Mouse (Mus musculus): Measurements from ENCODE around the gene Ptcd1. TPM values are rescaled to one million over a fixed set of nuclear protein-coding genes. Genes with fewer than 3 reads are reported as not detected.
"Not testable (repeated sequence)": the region's sequence is repeated elsewhere in the genome, so short reads cannot be mapped to it uniquely, and the experiment has no call there.

Ptcd1 gene
- 14.5 and 15.6 TPM in 2 replicates for polyA plus RNA-seq (2014; fragmentation: Nextera tagmentation; extraction: Ambion mirVana)

- peak within 1 kb of the TSS; percentile 90 for H3K9ac ChIP-seq (ENCODE audit: low read length)
- peaks cover 14% of the 10 kb centered on the region for H3K4me1 ChIP-seq (ENCODE audit: control insufficient read depth, insufficient read depth, low read length)
- H3K27me3 ChIP-seq (ENCODE audit: control insufficient read depth, insufficient read depth, low read length): no peaks in the 10 kb centered on the region
- H3K4me2 ChIP-seq: peak within 1 kb of the TSS; percentile 88
- peak within 1 kb of the TSS; percentile 89 for H3K4me3 ChIP-seq (ENCODE audit: low read depth, low read length)
- no peaks in the 10 kb centered on the region for H3K9me3 ChIP-seq (ENCODE audit: control insufficient read depth, low read length)
- peaks cover 12% of the 10 kb centered on the region; the same call in 1 of the 2 replicates for H3K36me3 ChIP-seq (ENCODE audit: control insufficient read depth, insufficient read depth, low read length)
- under 1% methylated on average over 51 of the region's 51 CpGs for WGBS
- peak within 1 kb of the TSS; percentile 70 for H3K27ac ChIP-seq (ENCODE audit: low read depth, low read length)
- DNase-seq (ENCODE audit: low spot score, missing footprints) (peak; percentile 100), ATAC-seq (ENCODE audit: low FRiP score) (peak; percentile 94)
Measured at GRCm38 (mm10) chr5:145166536-145167305, at the start of gene Ptcd1, which contains the start of gene Cpsf4. Gene Ptcd1, minus strand, starts transcription at chr5:145167108. Gene Cpsf4, plus strand, starts transcription at chr5:145167213.

GRCm38 (mm10) chr5:145214679-145215078 lies 47.8 kb upstream of the Ptcd1 start:
- Histone ChIP-seq H3K36me3 (ENCODE audit: control insufficient read depth, insufficient read depth, low read length) (peaks cover 13% of the 10 kb centered on the region), H3K9me3 (ENCODE audit: control insufficient read depth, low read length) (no peaks in the 10 kb centered on the region), H3K27me3 (ENCODE audit: control insufficient read depth, insufficient read depth, low read length) (no peaks in the 10 kb centered on the region), H3K4me2 (no peak overlapping the region), H3K4me3 (ENCODE audit: low read depth, low read length) (no peak overlapping the region), H3K27ac (ENCODE audit: low read depth, low read length) (no peak overlapping the region), H3K4me1 (ENCODE audit: control insufficient read depth, insufficient read depth, low read length) (no peaks in the 10 kb centered on the region), H3K9ac (ENCODE audit: low read length) (no peak overlapping the region)
- ATAC-seq (ENCODE audit: low FRiP score) (no peak), DNase-seq (ENCODE audit: low spot score, missing footprints) (no peak)
- 66% methylated on average over 4 of the region's 4 CpGs for WGBS

- Histone ChIP-seq H3K27me3 (ENCODE audit: control insufficient read depth, insufficient read depth, low read length) (no peaks in the 10 kb centered on the region), H3K4me2 (no peak overlapping the region), H3K4me1 (ENCODE audit: control insufficient read depth, insufficient read depth, low read length) (no peaks in the 10 kb centered on the region), H3K27ac (ENCODE audit: low read depth, low read length) (no peak overlapping the region), H3K9ac (ENCODE audit: low read length) (no peak overlapping the region), H3K4me3 (ENCODE audit: low read depth, low read length) (no peak overlapping the region), H3K36me3 (ENCODE audit: control insufficient read depth, insufficient read depth, low read length) (peaks cover 10% of the 10 kb centered on the region), H3K9me3 (ENCODE audit: control insufficient read depth, low read length) (no peaks in the 10 kb centered on the region)
- DNase-seq (ENCODE audit: low spot score, missing footprints): no peak
- 92% methylated on average over 3 of the region's 3 CpGs for WGBS
- no peak for ATAC-seq (ENCODE audit: low FRiP score)
Measured at GRCm38 (mm10) chr5:145213505-145213904, 46.6 kb upstream of the Ptcd1 start.

GRCm38 (mm10) chr5:145212216-145212615 lies 45.3 kb upstream of the Ptcd1 start:
- Histone ChIP-seq H3K27me3 (ENCODE audit: control insufficient read depth, insufficient read depth, low read length) (no peaks in the 10 kb centered on the region), H3K9me3 (ENCODE audit: control insufficient read depth, low read length) (no peaks in the 10 kb centered on the region), H3K36me3 (ENCODE audit: control insufficient read depth, insufficient read depth, low read length) (peaks cover 8% of the 10 kb centered on the region; the same call in 1 of the 2 replicates), H3K4me3 (ENCODE audit: low read depth, low read length) (no peak overlapping the region), H3K9ac (ENCODE audit: low read length) (no peak overlapping the region), H3K4me1 (ENCODE audit: control insufficient read depth, insufficient read depth, low read length) (no peaks in the 10 kb centered on the region), H3K4me2 (no peak overlapping the region), H3K27ac (ENCODE audit: low read depth, low read length) (no peak overlapping the region)
- 92% methylated on average over 4 of the region's 4 CpGs for WGBS
- DNase-seq (ENCODE audit: low spot score, missing footprints): no peak
- no peak for ATAC-seq (ENCODE audit: low FRiP score)

- DNase-seq (ENCODE audit: low spot score, missing footprints): no peak
- no peaks in the 10 kb centered on the region for H3K9me3 ChIP-seq (ENCODE audit: control insufficient read depth, low read length)
- H3K27me3 ChIP-seq (ENCODE audit: control insufficient read depth, insufficient read depth, low read length): no peaks in the 10 kb centered on the region
- no peak overlapping the region for H3K27ac ChIP-seq (ENCODE audit: low read depth, low read length)
- no peak for ATAC-seq (ENCODE audit: low FRiP score)
- H3K4me3 ChIP-seq (ENCODE audit: low read depth, low read length): no peak overlapping the region
- H3K9ac ChIP-seq (ENCODE audit: low read length): no peak overlapping the region
- WGBS: 95% methylated on average over 4 of the region's 4 CpGs
- H3K36me3 ChIP-seq (ENCODE audit: control insufficient read depth, insufficient read depth, low read length): peaks cover 8% of the 10 kb centered on the region; the same call in 1 of the 2 replicates
- H3K4me2 ChIP-seq: no peak overlapping the region
- no peaks in the 10 kb centered on the region for H3K4me1 ChIP-seq (ENCODE audit: control insufficient read depth, insufficient read depth, low read length)
Measured at GRCm38 (mm10) chr5:145211340-145211739, 44.4 kb upstream of the Ptcd1 start.

GRCm38 (mm10) chr5:145208391-145208790 lies 41.5 kb upstream of the Ptcd1 start:
- not testable (repeated sequence) for H3K27me3 ChIP-seq (ENCODE audit: control insufficient read depth, insufficient read depth, low read length); H3K9me3 ChIP-seq (ENCODE audit: control insufficient read depth, low read length); H3K4me2 ChIP-seq; H3K4me1 ChIP-seq (ENCODE audit: control insufficient read depth, insufficient read depth, low read length); DNase-seq (ENCODE audit: low spot score, missing footprints); H3K9ac ChIP-seq (ENCODE audit: low read length); H3K4me3 ChIP-seq (ENCODE audit: low read depth, low read length); H3K27ac ChIP-seq (ENCODE audit: low read depth, low read length); H3K36me3 ChIP-seq (ENCODE audit: control insufficient read depth, insufficient read depth, low read length); ATAC-seq (ENCODE audit: low FRiP score)
- 48% methylated on average over 11 of the region's 11 CpGs for WGBS

- 82% methylated on average over 5 of the region's 6 CpGs for WGBS
- Histone ChIP-seq H3K4me3 (ENCODE audit: low read depth, low read length) (no peak overlapping the region), H3K4me1 (ENCODE audit: control insufficient read depth, insufficient read depth, low read length) (peaks cover 9% of the 10 kb centered on the region), H3K9me3 (ENCODE audit: control insufficient read depth, low read length) (no peaks in the 10 kb centered on the region), H3K27me3 (ENCODE audit: control insufficient read depth, insufficient read depth, low read length) (no peaks in the 10 kb centered on the region), H3K4me2 (no peak overlapping the region), H3K9ac (ENCODE audit: low read length) (no peak overlapping the region), H3K27ac (ENCODE audit: low read depth, low read length) (no peak overlapping the region), H3K36me3 (ENCODE audit: control insufficient read depth, insufficient read depth, low read length) (peaks cover 6% of the 10 kb centered on the region; the same call in 1 of the 2 replicates)
- DNase-seq (ENCODE audit: low spot score, missing footprints): no peak
- ATAC-seq (ENCODE audit: low FRiP score): no peak
Measured at GRCm38 (mm10) chr5:145207954-145208353, 41.0 kb upstream of the Ptcd1 start.

- Histone ChIP-seq H3K4me1 (ENCODE audit: control insufficient read depth, insufficient read depth, low read length) (peaks cover 9% of the 10 kb centered on the region), H3K36me3 (ENCODE audit: control insufficient read depth, insufficient read depth, low read length) (peaks cover 6% of the 10 kb centered on the region; the same call in 1 of the 2 replicates), H3K9ac (ENCODE audit: low read length) (no peak overlapping the region), H3K4me2 (no peak overlapping the region), H3K9me3 (ENCODE audit: control insufficient read depth, low read length) (no peaks in the 10 kb centered on the region), H3K4me3 (ENCODE audit: low read depth, low read length) (no peak overlapping the region), H3K27ac (ENCODE audit: low read depth, low read length) (no peak overlapping the region), H3K27me3 (ENCODE audit: control insufficient read depth, insufficient read depth, low read length) (no peaks in the 10 kb centered on the region)
- DNase-seq (ENCODE audit: low spot score, missing footprints) (no peak), ATAC-seq (ENCODE audit: low FRiP score) (no peak)
- 95% methylated on average over 6 of the region's 6 CpGs for WGBS
Measured at GRCm38 (mm10) chr5:145207385-145207784, 40.5 kb upstream of the Ptcd1 start.

GRCm38 (mm10) chr5:145205041-145205440 lies 38.1 kb upstream of the Ptcd1 start:
- Histone ChIP-seq H3K4me1 (ENCODE audit: control insufficient read depth, insufficient read depth, low read length) (peaks cover 14% of the 10 kb centered on the region), H3K27ac (ENCODE audit: low read depth, low read length) (no peak overlapping the region), H3K36me3 (ENCODE audit: control insufficient read depth, insufficient read depth, low read length) (no peaks in the 10 kb centered on the region), H3K4me3 (ENCODE audit: low read depth, low read length) (peak overlapping the region; percentile 58), H3K4me2 (peak overlapping the region; percentile 49), H3K27me3 (ENCODE audit: control insufficient read depth, insufficient read depth, low read length) (no peaks in the 10 kb centered on the region), H3K9me3 (ENCODE audit: control insufficient read depth, low read length) (no peaks in the 10 kb centered on the region), H3K9ac (ENCODE audit: low read length) (no peak overlapping the region; the same call in 1 of the 2 replicates)
- ATAC-seq (ENCODE audit: low FRiP score) (no peak), DNase-seq (ENCODE audit: low spot score, missing footprints) (no peak)
- WGBS: 26% methylated on average over 9 of the region's 9 CpGs
